Mouse (Mus musculus) E14TG2a.4 (cell line): Measurements from ENCODE around the gene Gm10837.
A peak's percentile ranks its signal among the peaks of the same experiment; 100 is the strongest.

ENCODE experiments used
- H3K27me3 ChIP-seq: 2 replicates; pipeline ENCODE4 v1.6.1; 2014; ENCODE audit warnings: low read length, control low read depth; ENCODE audit not compliant: insufficient read depth
- H3K36me3 ChIP-seq: 2 replicates; pipeline ENCODE4 v1.6.1; 2014; ENCODE audit warnings: low read length, control low read depth; ENCODE audit not compliant: insufficient read depth
- H3K4me1 ChIP-seq: replicated peaks from 2 replicates; pipeline ENCODE4 v1.6.1; 2014; ENCODE audit warnings: low read depth, low read length, control low read depth
- H3K4me3 ChIP-seq: replicated peaks from 2 replicates; pipeline ENCODE4 v1.5.1; 2014; ENCODE audit warnings: mild to moderate bottlenecking, low read length
- H3K9me3 ChIP-seq: 2 replicates; pipeline ENCODE4 v1.6.1; 2014; ENCODE audit warnings: low read length, control low read depth
- CTCF ChIP-seq: conservative IDR thresholded peaks from 2 replicates; pipeline ENCODE4 v1.5.1; 2014; ENCODE audit warnings: low read length
- NANOG ChIP-seq: IDR thresholded peaks from 2 replicates; pipeline ENCODE4 v1.6.1; 2014; ENCODE audit warnings: borderline replicate concordance, low read length, mixed read lengths
- POU5F1 ChIP-seq: IDR thresholded peaks from 2 replicates; pipeline ENCODE4 v1.6.1; 2014; ENCODE audit warnings: low read length, borderline replicate concordance

The Gm10837 gene

DNA sequence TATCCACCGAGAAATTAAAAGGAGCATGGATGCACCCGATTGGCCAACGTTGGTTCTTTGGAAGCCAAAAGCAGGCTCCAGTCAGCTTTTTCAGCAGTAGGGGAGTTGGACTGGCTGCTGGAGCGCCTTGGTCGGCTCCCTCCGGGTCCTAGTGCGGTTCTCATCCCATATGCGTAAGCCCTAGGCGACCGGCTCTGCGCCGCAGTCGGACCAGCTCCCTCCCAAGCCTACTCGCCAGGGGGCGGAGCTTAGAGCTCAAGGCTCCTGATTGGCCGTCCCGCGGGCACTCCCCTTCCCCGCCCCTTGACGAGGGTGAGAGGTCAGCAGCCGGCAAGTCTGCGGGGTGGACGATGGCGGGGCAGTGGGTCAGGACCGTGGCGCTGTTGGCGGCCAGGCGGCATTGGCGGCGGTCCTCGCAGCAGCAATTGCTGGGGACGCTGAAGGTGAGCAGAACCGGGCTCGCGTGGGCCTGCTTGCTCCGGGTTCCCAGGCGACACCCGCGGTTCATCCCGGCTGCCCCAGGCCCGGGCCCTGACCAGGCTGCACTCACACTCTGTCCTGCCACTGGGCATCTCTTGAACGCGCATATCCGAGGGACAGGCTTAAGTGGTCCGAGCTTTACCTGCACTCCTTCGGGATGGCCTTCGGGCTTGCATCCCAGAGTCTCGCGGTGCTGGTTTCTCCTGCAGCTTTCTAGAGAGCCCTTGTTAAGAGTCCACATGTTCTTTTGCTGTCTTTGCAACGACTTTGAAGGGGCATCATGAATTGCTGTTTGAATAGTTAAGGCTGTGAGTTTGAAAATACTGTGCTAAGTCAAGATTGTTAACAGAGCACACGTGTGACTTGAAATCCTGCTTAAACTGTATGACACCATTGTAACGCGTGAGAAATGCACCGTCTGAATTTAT lies 43.9 kb downstream of the Gm10837 start, which contains the start of gene Pcca:
Gene Pcca (plus strand): TSS at position 308 of the 908 bp plus-strand sequence.
- no peak for TF ChIP-seq CTCF
- TF ChIP-seq POU5F1: no peak
- TF ChIP-seq NANOG: no peak
- no peaks in the 10 kb centered on the region for H3K9me3 ChIP-seq
- peak within 1 kb of the TSS; percentile 96 for H3K4me3 ChIP-seq
- no peaks in the 10 kb centered on the region for H3K36me3 ChIP-seq
- no peaks in the 10 kb centered on the region for H3K27me3 ChIP-seq
- peaks cover 15% of the 10 kb centered on the region for H3K4me1 ChIP-seq

DNA sequence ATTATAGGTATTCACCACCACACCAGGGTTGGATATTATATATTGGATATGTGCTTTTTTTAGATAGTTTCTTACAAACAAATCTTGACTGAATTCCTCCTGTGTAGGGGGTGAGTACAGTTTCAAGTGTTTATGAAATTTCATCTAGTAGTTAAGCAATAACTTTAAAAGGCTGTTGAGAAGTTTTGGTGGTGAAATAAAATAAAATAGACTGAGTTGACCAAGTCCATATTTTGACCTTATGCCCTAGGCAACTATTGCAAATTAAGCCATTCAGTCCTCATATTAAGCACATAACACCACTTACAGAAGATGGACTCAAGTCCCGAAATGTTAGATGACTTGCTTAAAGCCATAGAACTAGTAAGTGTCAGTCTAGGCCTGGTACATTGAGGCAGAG lies 45.6 kb downstream of the Gm10837 start:
- Histone ChIP-seq H3K36me3 (no peaks in the 10 kb centered on the region), H3K4me3 (no peak overlapping the region), H3K27me3 (no peaks in the 10 kb centered on the region), H3K4me1 (peaks cover 15% of the 10 kb centered on the region), H3K9me3 (no peaks in the 10 kb centered on the region)
- TF ChIP-seq CTCF (no peak), NANOG (no peak), POU5F1 (no peak)
